Mouse (Mus musculus) myocyte (in vitro differentiated cells): ENCODE measurements around the gene Sh2d2a. TPM values are rescaled to one million over a fixed set of nuclear protein-coding genes. Genes with fewer than 3 reads are reported as not detected.

Experiments
- H3K27me3 ChIP-seq: one replicate; pipeline ENCODE4 v1.6.1; 2011; ENCODE audit not compliant: control insufficient read depth, insufficient read depth, insufficient read length
- H3K36me3 ChIP-seq: one replicate; pipeline ENCODE4 v1.6.1; 2011; ENCODE audit not compliant: control insufficient read depth, insufficient read depth
- H3K4me2 ChIP-seq: one replicate; pipeline ENCODE4 v1.6.1; 2011; ENCODE audit warnings: low read depth, control low read depth
- H3K4me3 ChIP-seq: one replicate; pipeline ENCODE4 v1.5.1; 2011; ENCODE audit warnings: mild to moderate bottlenecking, control low read depth, moderate library complexity
- H3K79me2 ChIP-seq: one replicate; pipeline ENCODE4 v1.6.1; 2011; ENCODE audit not compliant: control insufficient read depth, insufficient read depth
- H3ac ChIP-seq: one replicate; pipeline ENCODE4 v1.6.1; 2011; ENCODE audit not compliant: control insufficient read depth, insufficient read length
- CEBPB ChIP-seq: IDR thresholded peaks from 2 replicates; pipeline ENCODE4 v1.6.1; 2011; ENCODE audit warnings: mild to moderate bottlenecking, moderate library complexity; ENCODE audit not compliant: poor library complexity, insufficient read depth, severe bottlenecking
- E2F4 ChIP-seq: IDR thresholded peaks from one replicate; pipeline ENCODE4 v1.6.1; 2011; ENCODE audit warnings: mild to moderate bottlenecking, control low read depth, moderate library complexity; ENCODE audit not compliant: insufficient read depth
- MAX ChIP-seq: IDR thresholded peaks from one replicate; pipeline ENCODE4 v1.6.1; 2011; ENCODE audit warnings: low read depth, mild to moderate bottlenecking, control low read depth
- MYOD1 ChIP-seq, 3 experiments: IDR thresholded peaks; one replicate each; pipeline ENCODE4 v1.6.1; 2011; ENCODE audit warnings: control low read depth in 2 of 3, low read depth in 2 of 3, mild to moderate bottlenecking in 2 of 3, moderate library complexity in 1 of 3; ENCODE audit not compliant: insufficient read length in 2 of 3, control insufficient read depth in 1 of 3
- MYOG ChIP-seq, 3 experiments: IDR thresholded peaks; one replicate each; pipeline ENCODE4 v1.6.1; 2011; ENCODE audit warnings: control low read depth in 2 of 3, low read depth in 2 of 3, mild to moderate bottlenecking in 2 of 3; ENCODE audit not compliant: insufficient read length in 2 of 3, control insufficient read depth in 1 of 3, insufficient read depth in 1 of 3
- POLR2A ChIP-seq: IDR thresholded peaks from one replicate; pipeline ENCODE4 v1.6.1; 2011; ENCODE audit warnings: low read depth, mild to moderate bottlenecking, control low read depth, moderate library complexity; ENCODE audit not compliant: insufficient read length
- POLR2AphosphoS2 ChIP-seq: IDR thresholded peaks from one replicate; pipeline ENCODE4 v1.6.1; 2011; ENCODE audit warnings: low read depth, control low read depth; ENCODE audit not compliant: insufficient read length
- REST ChIP-seq: IDR thresholded peaks from one replicate; pipeline ENCODE4 v1.6.1; 2011; ENCODE audit warnings: mild to moderate bottlenecking, control low read depth, moderate library complexity; ENCODE audit not compliant: insufficient read depth, insufficient read length
- SRF ChIP-seq: IDR thresholded peaks from one replicate; pipeline ENCODE4 v1.6.1; 2011; ENCODE audit warnings: low read depth; ENCODE audit not compliant: control insufficient read depth, insufficient read length
- TCF12 ChIP-seq: IDR thresholded peaks from one replicate; pipeline ENCODE4 v1.6.1; 2011; ENCODE audit warnings: mild to moderate bottlenecking, control low read depth; ENCODE audit not compliant: poor library complexity, insufficient read depth, severe bottlenecking
- TCF3 ChIP-seq: IDR thresholded peaks from one replicate; pipeline ENCODE4 v1.6.1; 2011; ENCODE audit warnings: low read depth, control low read depth; ENCODE audit not compliant: insufficient read length
- USF1 ChIP-seq: IDR thresholded peaks from one replicate; pipeline ENCODE4 v1.6.1; 2011; ENCODE audit warnings: low read depth, mild to moderate bottlenecking, control low read depth, moderate library complexity
- polyA plus RNA-seq: library from polyadenylated mRNA; unstranded; fragments of >200 nt; fragmentation: generic; extraction: Trizol; gene quantifications from one replicate; pipeline ENCODE4 v1.2.1, GENCODE M21; 2012; ENCODE audit warnings: missing spikeins

Gene Sh2d2a
- polyA plus RNA-seq, 1 experiment = not detected

DNA sequence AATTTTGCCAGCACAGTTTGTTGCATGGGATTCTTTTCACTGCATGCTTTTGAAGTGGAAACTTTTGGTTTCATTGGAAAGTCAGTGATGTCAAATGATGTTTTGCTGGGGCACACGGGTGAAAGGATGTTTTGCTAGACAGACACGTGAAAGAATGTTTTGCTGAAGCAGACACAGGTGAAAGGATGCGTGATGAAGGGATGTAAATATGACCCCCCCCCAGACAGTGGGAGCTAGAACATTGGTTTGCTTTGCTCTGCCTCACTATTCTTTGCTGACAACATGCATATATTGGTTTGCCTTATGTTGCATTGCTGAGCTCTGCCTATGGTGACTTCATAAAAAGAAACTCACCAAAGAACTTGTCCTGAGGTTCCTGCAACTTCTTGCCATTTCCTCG lies 1.6 kb upstream of the Sh2d2a start:
- no peak overlapping the region for H3ac ChIP-seq
- no peak overlapping the region for H3K4me2 ChIP-seq
- no peaks in the 10 kb centered on the region for H3K36me3 ChIP-seq
- H3K79me2 ChIP-seq = no peaks in the 10 kb centered on the region
- H3K27me3 ChIP-seq = no peaks in the 10 kb centered on the region
- TF ChIP-seq MYOG (IDR thresholded peaks at IDR 0.05; ENCODE audit: control insufficient read depth in 1 of 3, insufficient read depth in 1 of 3, insufficient read length in 2 of 3, low read depth in 2 of 3) (no peak), MAX (no peak), TCF3 (no peak), E2F4 (no peak)
- no peak overlapping the region for H3K4me3 ChIP-seq

DNA sequence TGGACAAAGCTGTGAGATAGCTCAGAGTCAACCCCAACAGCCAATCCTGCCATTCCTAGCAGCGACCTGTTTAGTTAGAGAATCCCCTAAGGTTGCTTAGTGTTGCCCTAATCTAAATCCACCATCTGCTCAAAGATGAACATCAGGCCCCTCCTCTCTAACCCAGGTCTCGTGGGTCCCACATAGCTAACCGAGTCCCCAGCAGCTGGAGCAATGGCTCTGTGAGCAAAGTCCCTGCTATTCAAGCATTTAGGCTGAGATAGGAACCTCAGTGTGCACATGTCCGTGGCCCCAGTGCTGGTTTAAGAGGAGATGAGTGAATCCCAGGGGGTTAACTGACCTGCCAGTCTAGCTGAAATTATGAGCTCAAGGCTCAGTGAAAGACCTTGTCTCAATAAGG lies 369 bp upstream of the Sh2d2a start:
- Histone ChIP-seq H3K36me3 (no peaks in the 10 kb centered on the region), H3K79me2 (no peaks in the 10 kb centered on the region), H3K4me3 (no peak overlapping the region), H3K27me3 (no peaks in the 10 kb centered on the region), H3K4me2 (no peak overlapping the region), H3ac (no peak overlapping the region)
- TF ChIP-seq MYOD1 (IDR thresholded peaks at IDR 0.05; ENCODE audit: control insufficient read depth in 1 of 3, insufficient read length in 2 of 3, low read depth in 2 of 3) (no peak), USF1 (no peak), MYOG (IDR thresholded peaks at IDR 0.05; ENCODE audit: control insufficient read depth in 1 of 3, insufficient read depth in 1 of 3, insufficient read length in 2 of 3, low read depth in 2 of 3) (no peak), REST (no peak), TCF3 (no peak), E2F4 (no peak), TCF12 (no peak), CEBPB (no peak), POLR2A (no peak), POLR2AphosphoS2 (no peak), MAX (no peak), SRF (no peak)

- H3K27me3 ChIP-seq = no peaks in the 10 kb centered on the region
- TF ChIP-seq CEBPB = no peak
- TF ChIP-seq MAX = no peak
- no peak for TF ChIP-seq MYOG (IDR thresholded peaks at IDR 0.05; ENCODE audit: control insufficient read depth in 1 of 3, insufficient read depth in 1 of 3, insufficient read length in 2 of 3, low read depth in 2 of 3)
- no peak for TF ChIP-seq POLR2AphosphoS2
- no peak for TF ChIP-seq REST
- no peak for TF ChIP-seq USF1
- no peak overlapping the region for H3K4me2 ChIP-seq
Observed at GRCm38 (mm10) chr3:87847680-87848079, 1.1 kb downstream of the Sh2d2a start.

GRCm38 (mm10) chr3:87849117-87849516 lies 2.6 kb downstream of the Sh2d2a start:
- Histone ChIP-seq H3K4me2 (no peak overlapping the region), H3K79me2 (no peaks in the 10 kb centered on the region), H3K27me3 (no peaks in the 10 kb centered on the region), H3ac (no peak overlapping the region), H3K36me3 (no peaks in the 10 kb centered on the region), H3K4me3 (no peak overlapping the region)
- TF ChIP-seq USF1 (no peak), REST (no peak), SRF (no peak), E2F4 (no peak), MAX (no peak), TCF3 (no peak), POLR2A (no peak), MYOD1 (IDR thresholded peaks at IDR 0.05; ENCODE audit: control insufficient read depth in 1 of 3, insufficient read length in 2 of 3, low read depth in 2 of 3) (no peak)

More at GRCm38 (mm10) chr3:87847680-87848079, 1.1 kb downstream of the Sh2d2a start:
- Histone ChIP-seq H3ac (no peak overlapping the region), H3K36me3 (no peaks in the 10 kb centered on the region), H3K4me3 (no peak overlapping the region), H3K79me2 (no peaks in the 10 kb centered on the region)

- Histone ChIP-seq H3K79me2 (no peaks in the 10 kb centered on the region), H3K27me3 (no peaks in the 10 kb centered on the region), H3K4me3 (no peak overlapping the region), H3K36me3 (peaks cover 5% of the 10 kb centered on the region), H3K4me2 (no peak overlapping the region), H3ac (no peak overlapping the region)
- no peak for TF ChIP-seq E2F4
- TF ChIP-seq MAX = no peak
- TF ChIP-seq TCF3 = no peak
- no peak for TF ChIP-seq SRF
- TF ChIP-seq USF1 = no peak
- no peak for TF ChIP-seq MYOG (IDR thresholded peaks at IDR 0.05; ENCODE audit: control insufficient read depth in 1 of 3, insufficient read depth in 1 of 3, insufficient read length in 2 of 3, low read depth in 2 of 3)
- TF ChIP-seq REST = no peak
- TF ChIP-seq CEBPB = no peak
- no peak for TF ChIP-seq TCF12
- TF ChIP-seq POLR2A = no peak
Observed at GRCm38 (mm10) chr3:87854795-87855568, 8.4 kb downstream of the Sh2d2a start.
